Mouse (Mus musculus): Measurements from ENCODE around the gene Hist1h2bl. TPM values are rescaled to one million over a fixed set of nuclear protein-coding genes. Genes with fewer than 3 reads are reported as not detected.
"Not testable (repeated sequence)": the region's sequence is repeated elsewhere in the genome, so short reads cannot be mapped to it uniquely, and the experiment has no call there.

The Hist1h2bl gene
- polyA plus RNA-seq, 1 experiment from 2014 or later, result 3.5 TPM

- not testable (repeated sequence) for H3K9me3 ChIP-seq (ENCODE audit: control insufficient read depth, low read length); H3K27me3 ChIP-seq (replicated peaks; ENCODE audit: control insufficient read depth, insufficient read depth, low read length); H3K36me3 ChIP-seq (ENCODE audit: control insufficient read depth, insufficient read depth, low read length)
- peak within 1 kb of the TSS; percentile 77 for H3K4me3 ChIP-seq (ENCODE audit: low read depth, low read length)
- peak within 1 kb of the TSS; percentile 97 for H3K27ac ChIP-seq (ENCODE audit: low read depth)
- WGBS, result under 1% methylated on average over 39 of the region's 56 CpGs
- DNase-seq (ENCODE audit: low spot score) (peak; percentile 99), ATAC-seq (replicated peaks; ENCODE audit: low FRiP score, low TSS enrichment, low read depth) (peak; percentile 85)
- peaks cover 24% of the 10 kb centered on the region for H3K4me1 ChIP-seq (replicated peaks; ENCODE audit: control insufficient read depth, insufficient read depth, low read length)
- peak within 1 kb of the TSS; percentile 82 for H3K4me2 ChIP-seq (ENCODE audit: low read length)
- H3K9ac ChIP-seq (ENCODE audit: low read length), result peak within 1 kb of the TSS; percentile 88
These were observed 34.4 kb upstream of the Hist1h2bl start, which contains the start of gene Hist1h4k for GRCm38 (mm10) chr13:21750159-21751017. Gene Hist1h4k (minus strand): TSS chr13:21750505.

- Histone ChIP-seq H3K4me2 (ENCODE audit: low read length) (peak overlapping the region; percentile 82), H3K9me3 (ENCODE audit: control insufficient read depth, low read length) (no peaks in the 10 kb centered on the region), H3K27ac (ENCODE audit: low read depth) (peak overlapping the region; percentile 97), H3K9ac (ENCODE audit: low read length) (peak overlapping the region; percentile 88), H3K4me3 (ENCODE audit: low read depth, low read length) (peak overlapping the region; percentile 77), H3K36me3 (ENCODE audit: control insufficient read depth, insufficient read depth, low read length) (no peaks in the 10 kb centered on the region), H3K4me1 (replicated peaks; ENCODE audit: control insufficient read depth, insufficient read depth, low read length) (peaks cover 24% of the 10 kb centered on the region), H3K27me3 (replicated peaks; ENCODE audit: control insufficient read depth, insufficient read depth, low read length) (no peaks in the 10 kb centered on the region)
- DNase-seq (ENCODE audit: low spot score), result peak; percentile 73
- 4% methylated on average over 5 of the region's 5 CpGs for WGBS
- ATAC-seq (replicated peaks; ENCODE audit: low FRiP score, low TSS enrichment, low read depth), result no peak
These were observed 33.6 kb upstream of the Hist1h2bl start for GRCm38 (mm10) chr13:21749387-21750158.

GRCm38 (mm10) chr13:21745006-21745405, 29.1 kb upstream of the Hist1h2bl start:
- 23% methylated on average over 1 of the region's 1 CpGs for WGBS

GRCm38 (mm10) chr13:21734906-21735767, 19.2 kb upstream of the Hist1h2bl start, which contains the start of gene Hist1h4j:
Gene Hist1h4j (plus strand): TSS chr13:21735064.
- H3K9ac ChIP-seq (ENCODE audit: low read length), result peak within 1 kb of the TSS; percentile 79
- not testable (repeated sequence) for H3K36me3 ChIP-seq (ENCODE audit: control insufficient read depth, insufficient read depth, low read length); H3K9me3 ChIP-seq (ENCODE audit: control insufficient read depth, low read length); H3K27me3 ChIP-seq (replicated peaks; ENCODE audit: control insufficient read depth, insufficient read depth, low read length)
- peak within 1 kb of the TSS; percentile 55 for H3K4me3 ChIP-seq (ENCODE audit: low read depth, low read length)
- peak within 1 kb of the TSS; percentile 97 for H3K27ac ChIP-seq (ENCODE audit: low read depth)
- peak; percentile 100 for DNase-seq (ENCODE audit: low spot score)
- peak within 1 kb of the TSS; percentile 70 for H3K4me2 ChIP-seq (ENCODE audit: low read length)
- peak; percentile 91 for ATAC-seq (replicated peaks; ENCODE audit: low FRiP score, low TSS enrichment, low read depth)
- WGBS, result 1% methylated on average over 44 of the region's 56 CpGs
- H3K4me1 ChIP-seq (replicated peaks; ENCODE audit: control insufficient read depth, insufficient read depth, low read length), result peaks cover 14% of the 10 kb centered on the region; the same call in 1 of the 2 replicates

More at GRCm38 (mm10) chr13:21745006-21745405, 29.1 kb upstream of the Hist1h2bl start:
- Histone ChIP-seq H3K36me3 (ENCODE audit: control insufficient read depth, insufficient read depth, low read length) (no peaks in the 10 kb centered on the region), H3K9ac (ENCODE audit: low read length) (no peak overlapping the region), H3K27me3 (replicated peaks; ENCODE audit: control insufficient read depth, insufficient read depth, low read length) (no peaks in the 10 kb centered on the region), H3K4me2 (ENCODE audit: low read length) (no peak overlapping the region), H3K9me3 (ENCODE audit: control insufficient read depth, low read length) (no peaks in the 10 kb centered on the region), H3K4me3 (ENCODE audit: low read depth, low read length) (no peak overlapping the region), H3K4me1 (replicated peaks; ENCODE audit: control insufficient read depth, insufficient read depth, low read length) (peaks cover 12% of the 10 kb centered on the region; the same call in 1 of the 2 replicates), H3K27ac (ENCODE audit: low read depth) (no peak overlapping the region)
- ATAC-seq (replicated peaks; ENCODE audit: low FRiP score, low TSS enrichment, low read depth), result no peak
- no peak for DNase-seq (ENCODE audit: low spot score)

GRCm38 (mm10) chr13:21734010-21734905, 18.3 kb upstream of the Hist1h2bl start:
- H3K36me3 ChIP-seq (ENCODE audit: control insufficient read depth, insufficient read depth, low read length), result no peaks in the 10 kb centered on the region
- peak overlapping the region; percentile 70 for H3K4me2 ChIP-seq (ENCODE audit: low read length)
- DNase-seq (ENCODE audit: low spot score), result peak; percentile 91
- WGBS, result under 1% methylated on average over 21 of the region's 21 CpGs
- peaks cover 11% of the 10 kb centered on the region; the same call in 1 of the 2 replicates for H3K4me1 ChIP-seq (replicated peaks; ENCODE audit: control insufficient read depth, insufficient read depth, low read length)
- H3K9me3 ChIP-seq (ENCODE audit: control insufficient read depth, low read length), result no peaks in the 10 kb centered on the region
- H3K27ac ChIP-seq (ENCODE audit: low read depth), result peak overlapping the region; percentile 97
- H3K9ac ChIP-seq (ENCODE audit: low read length), result peak overlapping the region; percentile 79
- peak overlapping the region; percentile 55 for H3K4me3 ChIP-seq (ENCODE audit: low read depth, low read length)
- no peaks in the 10 kb centered on the region for H3K27me3 ChIP-seq (replicated peaks; ENCODE audit: control insufficient read depth, insufficient read depth, low read length)
- ATAC-seq (replicated peaks; ENCODE audit: low FRiP score, low TSS enrichment, low read depth), result peak; percentile 83

- Histone ChIP-seq H3K27ac (ENCODE audit: low read depth) (peak overlapping the region; percentile 97), H3K9ac (ENCODE audit: low read length) (no peak overlapping the region), H3K9me3 (ENCODE audit: control insufficient read depth, low read length) (no peaks in the 10 kb centered on the region), H3K4me3 (ENCODE audit: low read depth, low read length) (no peak overlapping the region), H3K27me3 (replicated peaks; ENCODE audit: control insufficient read depth, insufficient read depth, low read length) (no peaks in the 10 kb centered on the region), H3K4me2 (ENCODE audit: low read length) (no peak overlapping the region), H3K4me1 (replicated peaks; ENCODE audit: control insufficient read depth, insufficient read depth, low read length) (0 out of 2 replicates have a peak, but pooled peaks cover 11% of the 10 kb centered on the region), H3K36me3 (ENCODE audit: control insufficient read depth, insufficient read depth, low read length) (no peaks in the 10 kb centered on the region)
- DNase-seq (ENCODE audit: low spot score), result no peak
- 82% methylated on average over 5 of the region's 5 CpGs for WGBS
- ATAC-seq (replicated peaks; ENCODE audit: low FRiP score, low TSS enrichment, low read depth), result no peak; the same call in 1 of the 2 replicates
These were observed 17.5 kb upstream of the Hist1h2bl start for GRCm38 (mm10) chr13:21733466-21733865.

- DNase-seq (ENCODE audit: low spot score), result no peak
- no peak overlapping the region for H3K9ac ChIP-seq (ENCODE audit: low read length)
- no peaks in the 10 kb centered on the region for H3K27me3 ChIP-seq (replicated peaks; ENCODE audit: control insufficient read depth, insufficient read depth, low read length)
- H3K36me3 ChIP-seq (ENCODE audit: control insufficient read depth, insufficient read depth, low read length), result no peaks in the 10 kb centered on the region
- H3K4me1 ChIP-seq (replicated peaks; ENCODE audit: control insufficient read depth, insufficient read depth, low read length), result 0 out of 2 replicates have a peak, but pooled peaks cover 2% of the 10 kb centered on the region
- no peak for ATAC-seq (replicated peaks; ENCODE audit: low FRiP score, low TSS enrichment, low read depth)
- no peak overlapping the region for H3K4me3 ChIP-seq (ENCODE audit: low read depth, low read length)
- no peak overlapping the region for H3K27ac ChIP-seq (ENCODE audit: low read depth)
- H3K9me3 ChIP-seq (ENCODE audit: control insufficient read depth, low read length), result no peaks in the 10 kb centered on the region
- 48% methylated on average over 1 of the region's 1 CpGs for WGBS
- H3K4me2 ChIP-seq (ENCODE audit: low read length), result no peak overlapping the region
These were observed 13.6 kb upstream of the Hist1h2bl start for GRCm38 (mm10) chr13:21729544-21729943.
